Mouse (Mus musculus): ENCODE measurements around the gene Gbf1. TPM values are rescaled to one million over a fixed set of nuclear protein-coding genes. Genes with fewer than 3 reads are reported as not detected.

Gene Gbf1
- total and polyA plus RNA-seq, 3 experiments: 8.6 to 26.1 (median 18.7) TPM

DNA sequence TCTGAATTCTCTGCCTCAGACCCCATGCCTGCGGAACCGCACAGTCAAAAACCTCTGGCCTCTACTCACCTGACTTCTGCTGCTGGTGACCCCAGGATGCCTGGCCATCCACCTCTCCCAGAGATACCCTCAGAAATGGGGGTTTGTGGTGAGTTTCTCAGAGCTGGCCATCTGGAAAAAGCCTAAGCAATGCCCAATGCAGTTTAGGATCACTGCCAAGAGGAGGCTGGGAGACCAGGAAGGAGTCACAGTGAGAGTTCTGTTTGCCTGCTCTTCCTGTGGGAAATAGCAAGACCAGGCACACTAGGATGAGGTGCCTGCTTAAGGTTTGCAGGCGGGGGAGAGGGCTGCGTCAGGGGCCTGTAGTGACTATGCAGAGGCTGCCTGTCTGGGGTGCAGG, 132.4 kb downstream of the Gbf1 start:
- peaks cover 59 to 75% of the 10 kb centered on the region in 2 experiments for H3K36me3 ChIP-seq (replicated peaks in 1 of 2; ENCODE audit: control insufficient read depth in 1 of 2, insufficient read depth in 1 of 2, low read length in 1 of 2)
- H3K9me3 ChIP-seq (replicated peaks; ENCODE audit: low read length): no peaks in the 10 kb centered on the region
- H3K4me1 ChIP-seq (ENCODE audit: control insufficient read depth in 1 of 2, insufficient read depth in 2 of 2): peaks cover 0 to 12% of the 10 kb centered on the region in 2 experiments; a peak in 1 of 4 replicates
- in situ Hi-C loops (cut with MboI; ENCODE audit: low pct_ligation_motif_present, low pct_unique_long_range_greater_than_20kb, low sequenced_read_pairs) (no loop called here), dilution Hi-C loops (cut with MboI; ENCODE audit: extremely low pct_ligation_motif_present, extremely low pct_unique_long_range_greater_than_20kb, low sequenced_read_pairs) (no loop called here)
- no peak for TF ChIP-seq CHD1 (IDR thresholded peaks at IDR 0.05; ENCODE audit: low read depth, low read length)
- no peak for TF ChIP-seq KAT2A (IDR thresholded peaks at IDR 0.05; ENCODE audit: insufficient replicate concordance, low read length)
- TF ChIP-seq E2F4 (IDR thresholded peaks at IDR 0.05; ENCODE audit: insufficient replicate concordance, low read depth, low read length): no peak
- no peak for TF ChIP-seq NRF1 (IDR thresholded peaks at IDR 0.05; ENCODE audit: low read depth, low read length)
- TF ChIP-seq ETS1 (conservative IDR thresholded peaks at IDR 0.05; ENCODE audit: low read depth, low read length): no peak
- no peak for TF ChIP-seq TBP (conservative IDR thresholded peaks at IDR 0.05; ENCODE audit: low read depth, low read length)
- no peak for TF ChIP-seq MYC (IDR thresholded peaks at IDR 0.05; ENCODE audit: low read depth, low read length)
- no peak for TF ChIP-seq USF1 (IDR thresholded peaks at IDR 0.05; ENCODE audit: low read depth, low read length)
- no peak for TF ChIP-seq NELFE (IDR thresholded peaks at IDR 0.05; ENCODE audit: low read depth, low read length)
- no peak for TF ChIP-seq ZC3H11A (IDR thresholded peaks at IDR 0.05; ENCODE audit: low read depth, low read length)
- TF ChIP-seq MAX (IDR thresholded peaks at IDR 0.05; ENCODE audit: low read length): no peak
- TF ChIP-seq HCFC1 (IDR thresholded peaks at IDR 0.05; ENCODE audit: low read depth, low read length): no peak
- no peak for TF ChIP-seq TCF12 (IDR thresholded peaks at IDR 0.05; ENCODE audit: low read depth, low read length)
- TF ChIP-seq MAZ (IDR thresholded peaks at IDR 0.05; ENCODE audit: low read depth, low read length): no peak
- no peak for TF ChIP-seq USF2 (conservative IDR thresholded peaks at IDR 0.05; ENCODE audit: low read depth, low read length)
- TF ChIP-seq EP300 (IDR thresholded peaks at IDR 0.05; ENCODE audit: low read length): no peak
- no peak for TF ChIP-seq SMC3 (IDR thresholded peaks at IDR 0.05; ENCODE audit: low read depth, low read length)
- TF ChIP-seq MEF2A (IDR thresholded peaks at IDR 0.05; ENCODE audit: borderline replicate concordance, low read depth, low read length): no peak
- TF ChIP-seq JUND (conservative IDR thresholded peaks at IDR 0.05; ENCODE audit: low read depth, low read length): no peak
- no peak for DNase-seq (ENCODE audit: extremely low read depth)
- H3K9ac ChIP-seq (ENCODE audit: insufficient read depth, low read depth): no peak overlapping the region
- no peak overlapping the region for H3K4me2 ChIP-seq (ENCODE audit: insufficient read depth, low read depth, poor library complexity, severe bottlenecking)
- no peaks in the 10 kb centered on the region for H3K79me2 ChIP-seq (replicated peaks; ENCODE audit: control insufficient read depth, extremely low read depth, insufficient read depth, poor library complexity, severe bottlenecking)
- H3K4me3 ChIP-seq (replicated peaks in 1 of 3; ENCODE audit: low read depth in 2 of 3, low read length in 2 of 3, poor library complexity in 1 of 3): no peak overlapping the region
- no peaks in the 10 kb centered on the region for H3K27me3 ChIP-seq (replicated peaks)
- H3K27ac ChIP-seq (ENCODE audit: insufficient read depth, low read depth): no peak overlapping the region

DNA sequence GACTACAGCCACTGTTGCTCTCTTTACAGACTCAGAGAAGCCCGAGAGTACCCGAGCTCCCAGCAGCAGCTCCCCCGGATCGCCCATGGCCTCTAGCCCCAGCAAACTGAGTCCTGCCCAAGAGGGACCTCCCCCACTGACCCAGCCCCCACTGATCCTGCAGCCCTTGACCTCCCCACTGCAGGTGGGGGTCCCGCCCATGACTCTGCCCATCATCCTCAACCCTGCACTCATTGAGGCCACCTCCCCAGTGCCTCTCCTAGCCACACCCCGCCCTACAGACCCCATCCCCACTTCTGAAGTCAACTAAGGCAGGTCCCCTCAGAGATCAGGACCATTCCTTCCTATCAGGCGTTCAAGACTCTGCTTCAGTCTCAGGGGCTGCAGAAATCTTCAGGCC, 133.3 kb downstream of the Gbf1 start:
- Histone ChIP-seq H3K27ac (ENCODE audit: insufficient read depth, low read depth) (no peak overlapping the region), H3K4me1 (ENCODE audit: control insufficient read depth in 1 of 2, insufficient read depth in 2 of 2) (peaks cover 0 to 12% of the 10 kb centered on the region in 2 experiments; a peak in 1 of 4 replicates), H3K36me3 (replicated peaks in 1 of 2; ENCODE audit: control insufficient read depth in 1 of 2, insufficient read depth in 1 of 2, low read length in 1 of 2) (peaks cover 50 to 66% of the 10 kb centered on the region in 2 experiments), H3K9me3 (replicated peaks; ENCODE audit: low read length) (no peaks in the 10 kb centered on the region), H3K4me3 (replicated peaks in 1 of 3; ENCODE audit: low read depth in 2 of 3, low read length in 2 of 3, poor library complexity in 1 of 3) (no peak overlapping the region), H3K9ac (ENCODE audit: insufficient read depth, low read depth) (no peak overlapping the region), H3K79me2 (replicated peaks; ENCODE audit: control insufficient read depth, extremely low read depth, insufficient read depth, poor library complexity, severe bottlenecking) (no peaks in the 10 kb centered on the region), H3K4me2 (ENCODE audit: insufficient read depth, low read depth, poor library complexity, severe bottlenecking) (no peak overlapping the region), H3K27me3 (replicated peaks) (no peaks in the 10 kb centered on the region)
- dilution Hi-C loops (cut with MboI; ENCODE audit: extremely low pct_ligation_motif_present, extremely low pct_unique_long_range_greater_than_20kb, low sequenced_read_pairs): no loop called here
- TF ChIP-seq ZNF384 (IDR thresholded peaks at IDR 0.05; ENCODE audit: low read depth, low read length) (no peak), IRF4 (IDR thresholded peaks at IDR 0.05; ENCODE audit: low read depth, low read length) (no peak), CTCF (conservative IDR thresholded peaks at IDR 0.05 in 1 of 2, IDR thresholded peaks at IDR 0.05 in 1 of 2; ENCODE audit: low read depth in 2 of 2, low read length in 2 of 2) (no peak)
- DNase-seq (ENCODE audit: extremely low read depth): no peak
- in situ Hi-C loops (cut with MboI; ENCODE audit: low pct_ligation_motif_present, low pct_unique_long_range_greater_than_20kb, low sequenced_read_pairs): no loop called here
